Mouse (Mus musculus): Measurements from ENCODE around the gene Slc24a2.
A peak's percentile ranks its signal among the peaks of the same experiment; 100 is the strongest.

The Slc24a2 gene

GRCm38 (mm10) chr4:87037592-87037991 lies 192.7 kb downstream of the Slc24a2 start:
- DNase-seq, result no peak

- DNase-seq, result no peak
Observed at GRCm38 (mm10) chr4:87036507-87036906, 193.8 kb downstream of the Slc24a2 start.

- no peak for DNase-seq
Observed at GRCm38 (mm10) chr4:87035701-87036100, 194.6 kb downstream of the Slc24a2 start.

- no peak for DNase-seq
Observed at GRCm38 (mm10) chr4:87032632-87033031, 197.6 kb downstream of the Slc24a2 start.

GRCm38 (mm10) chr4:87031076-87031475 lies 199.2 kb downstream of the Slc24a2 start:
- DNase-seq, result no peak

- DNase-seq, result no peak
Observed at GRCm38 (mm10) chr4:87026311-87027151, 203.7 kb downstream of the Slc24a2 start.

GRCm38 (mm10) chr4:87024556-87024955 lies 205.7 kb downstream of the Slc24a2 start:
- no peak for DNase-seq

- DNase-seq, result no peak
Observed at GRCm38 (mm10) chr4:87021542-87021941, 208.7 kb downstream of the Slc24a2 start.

- no peak for DNase-seq
Observed at GRCm38 (mm10) chr4:87019486-87020105, 210.7 kb downstream of the Slc24a2 start.

GRCm38 (mm10) chr4:87018073-87018997 lies 211.9 kb downstream of the Slc24a2 start:
- no peak for DNase-seq

- DNase-seq, result no peak
Observed at GRCm38 (mm10) chr4:87017464-87017863, 212.8 kb downstream of the Slc24a2 start.

- DNase-seq, result no peak
Observed at GRCm38 (mm10) chr4:87015746-87016145, 214.5 kb downstream of the Slc24a2 start.

GRCm38 (mm10) chr4:87013721-87014620 lies 216.3 kb downstream of the Slc24a2 start:
- DNase-seq, result no peak

- no peak for DNase-seq
Observed at GRCm38 (mm10) chr4:86992470-86992869, 237.8 kb downstream of the Slc24a2 start.

GRCm38 (mm10) chr4:86989301-86989700 lies 241.0 kb downstream of the Slc24a2 start:
- DNase-seq, result no peak

- no peak for DNase-seq
Observed at GRCm38 (mm10) chr4:86987846-86988245, 242.4 kb downstream of the Slc24a2 start.

- no peak for DNase-seq
Observed at GRCm38 (mm10) chr4:86977272-86977671, 253.0 kb downstream of the Slc24a2 start.

GRCm38 (mm10) chr4:86957576-86958411 lies 272.5 kb downstream of the Slc24a2 start:
- peak; percentile 22 for DNase-seq

- DNase-seq, result no peak
Observed at GRCm38 (mm10) chr4:86955448-86955847, 274.8 kb downstream of the Slc24a2 start.

GRCm38 (mm10) chr4:86953519-86953918 lies 276.8 kb downstream of the Slc24a2 start:
- DNase-seq, result no peak

- no peak for DNase-seq
Observed at GRCm38 (mm10) chr4:86948794-86949193, 281.5 kb downstream of the Slc24a2 start.
